Mouse (Mus musculus): ENCODE measurements around the gene Ccdc96. TPM values are rescaled to one million over a fixed set of nuclear protein-coding genes. Genes with fewer than 3 reads are reported as not detected.

Gene Ccdc96
- polyA plus RNA-seq, 1 experiment = not detected

- TF ChIP-seq CTCF (IDR thresholded peaks at IDR 0.05; ENCODE audit: insufficient read depth, low read depth, low read length) (no peak), POLR2A (IDR thresholded peaks at IDR 0.05; ENCODE audit: insufficient read depth, low read depth, low read length) (no peak)
- WGBS = 68% methylated on average over 4 of the region's 4 CpGs
- no peak overlapping the region for H3K27ac ChIP-seq (ENCODE audit: insufficient read depth, low read depth, low read length)
- no peak overlapping the region for H3K4me3 ChIP-seq (ENCODE audit: insufficient read depth, low read depth, low read length)
- H3K4me1 ChIP-seq (ENCODE audit: control insufficient read depth, insufficient read depth, low read length) = peaks cover 29% of the 10 kb centered on the region
Measured at GRCm38 (mm10) chr5:36480398-36480797, 4.0 kb upstream of the Ccdc96 start.

GRCm38 (mm10) chr5:36481114-36481513, 3.3 kb upstream of the Ccdc96 start:
- 66% methylated on average over 1 of the region's 1 CpGs for whole genome bisulfite sequencing
- no peak for TF ChIP-seq CTCF (IDR thresholded peaks at IDR 0.05; ENCODE audit: insufficient read depth, low read depth, low read length)
- no peak for TF ChIP-seq POLR2A (IDR thresholded peaks at IDR 0.05; ENCODE audit: insufficient read depth, low read depth, low read length)
- peaks cover 31% of the 10 kb centered on the region for H3K4me1 ChIP-seq (ENCODE audit: control insufficient read depth, insufficient read depth, low read length)
- H3K27ac ChIP-seq (ENCODE audit: insufficient read depth, low read depth, low read length) = no peak overlapping the region
- no peak overlapping the region for H3K4me3 ChIP-seq (ENCODE audit: insufficient read depth, low read depth, low read length)

GRCm38 (mm10) chr5:36483203-36484101, 936 bp upstream of the Ccdc96 start:
- H3K4me3 ChIP-seq (ENCODE audit: insufficient read depth, low read depth, low read length) = peak overlapping the region; percentile 94
- H3K4me1 ChIP-seq (ENCODE audit: control insufficient read depth, insufficient read depth, low read length) = peaks cover 31% of the 10 kb centered on the region
- H3K27ac ChIP-seq (ENCODE audit: insufficient read depth, low read depth, low read length) = peak overlapping the region; percentile 27
- 5% methylated on average over 58 of the region's 58 CpGs for WGBS
- no peak for TF ChIP-seq CTCF (IDR thresholded peaks at IDR 0.05; ENCODE audit: insufficient read depth, low read depth, low read length)
- no peak; the same call in 1 of the 2 replicates for TF ChIP-seq POLR2A (IDR thresholded peaks at IDR 0.05; ENCODE audit: insufficient read depth, low read depth, low read length)

- Histone ChIP-seq H3K4me1 (ENCODE audit: control insufficient read depth, insufficient read depth, low read length) (peaks cover 24% of the 10 kb centered on the region), H3K4me3 (ENCODE audit: insufficient read depth, low read depth, low read length) (peak overlapping the region; percentile 59; the same call in 1 of the 2 replicates), H3K27ac (ENCODE audit: insufficient read depth, low read depth, low read length) (no peak overlapping the region)
- WGBS = 57% methylated on average over 19 of the region's 19 CpGs
- TF ChIP-seq CTCF (IDR thresholded peaks at IDR 0.05; ENCODE audit: insufficient read depth, low read depth, low read length) = no peak
- TF ChIP-seq POLR2A (IDR thresholded peaks at IDR 0.05; ENCODE audit: insufficient read depth, low read depth, low read length) = no peak
Measured at GRCm38 (mm10) chr5:36485306-36485705, 918 bp downstream of the Ccdc96 start.

GRCm38 (mm10) chr5:36489225-36489624, 4.8 kb downstream of the Ccdc96 start:
- H3K4me3 ChIP-seq (ENCODE audit: insufficient read depth, low read depth, low read length) = no peak overlapping the region
- TF ChIP-seq CTCF (IDR thresholded peaks at IDR 0.05; ENCODE audit: insufficient read depth, low read depth, low read length) (no peak), POLR2A (IDR thresholded peaks at IDR 0.05; ENCODE audit: insufficient read depth, low read depth, low read length) (no peak)
- no peak overlapping the region for H3K27ac ChIP-seq (ENCODE audit: insufficient read depth, low read depth, low read length)
- H3K4me1 ChIP-seq (ENCODE audit: control insufficient read depth, insufficient read depth, low read length) = peaks cover 10% of the 10 kb centered on the region
- WGBS = 42% methylated on average over 2 of the region's 2 CpGs

GRCm38 (mm10) chr5:36493919-36494318, 9.5 kb downstream of the Ccdc96 start:
- H3K4me1 ChIP-seq (ENCODE audit: control insufficient read depth, insufficient read depth, low read length) = no peaks in the 10 kb centered on the region; the same call in 1 of the 2 replicates
- TF ChIP-seq CTCF (IDR thresholded peaks at IDR 0.05; ENCODE audit: insufficient read depth, low read depth, low read length) (no peak), POLR2A (IDR thresholded peaks at IDR 0.05; ENCODE audit: insufficient read depth, low read depth, low read length) (no peak)
- no peak overlapping the region for H3K27ac ChIP-seq (ENCODE audit: insufficient read depth, low read depth, low read length)
- WGBS = 86% methylated on average over 6 of the region's 6 CpGs
- no peak overlapping the region for H3K4me3 ChIP-seq (ENCODE audit: insufficient read depth, low read depth, low read length)

- TF ChIP-seq POLR2A (IDR thresholded peaks at IDR 0.05; ENCODE audit: insufficient read depth, low read depth, low read length) (no peak), CTCF (IDR thresholded peaks at IDR 0.05; ENCODE audit: insufficient read depth, low read depth, low read length) (no peak)
- no peak overlapping the region for H3K4me3 ChIP-seq (ENCODE audit: insufficient read depth, low read depth, low read length)
- H3K27ac ChIP-seq (ENCODE audit: insufficient read depth, low read depth, low read length) = no peak overlapping the region
- H3K4me1 ChIP-seq (ENCODE audit: control insufficient read depth, insufficient read depth, low read length) = no peaks in the 10 kb centered on the region; the same call in 1 of the 2 replicates
- 88% methylated on average over 9 of the region's 9 CpGs for WGBS
Measured at GRCm38 (mm10) chr5:36494709-36495108, 10.3 kb downstream of the Ccdc96 start.

- no peaks in the 10 kb centered on the region for H3K4me1 ChIP-seq (ENCODE audit: control insufficient read depth, insufficient read depth, low read length)
- 89% methylated on average over 7 of the region's 7 CpGs for WGBS
- TF ChIP-seq CTCF (IDR thresholded peaks at IDR 0.05; ENCODE audit: insufficient read depth, low read depth, low read length) = no peak
- no peak for TF ChIP-seq POLR2A (IDR thresholded peaks at IDR 0.05; ENCODE audit: insufficient read depth, low read depth, low read length)
- H3K27ac ChIP-seq (ENCODE audit: insufficient read depth, low read depth, low read length) = no peak overlapping the region
- no peak overlapping the region for H3K4me3 ChIP-seq (ENCODE audit: insufficient read depth, low read depth, low read length)
Measured at GRCm38 (mm10) chr5:36505235-36505634, 20.8 kb downstream of the Ccdc96 start.

GRCm38 (mm10) chr5:36505643-36506042, 21.3 kb downstream of the Ccdc96 start:
- WGBS = 77% methylated on average over 5 of the region's 5 CpGs
- no peaks in the 10 kb centered on the region for H3K4me1 ChIP-seq (ENCODE audit: control insufficient read depth, insufficient read depth, low read length)
- no peak overlapping the region for H3K4me3 ChIP-seq (ENCODE audit: insufficient read depth, low read depth, low read length)
- no peak overlapping the region for H3K27ac ChIP-seq (ENCODE audit: insufficient read depth, low read depth, low read length)
- no peak for TF ChIP-seq POLR2A (IDR thresholded peaks at IDR 0.05; ENCODE audit: insufficient read depth, low read depth, low read length)
- TF ChIP-seq CTCF (IDR thresholded peaks at IDR 0.05; ENCODE audit: insufficient read depth, low read depth, low read length) = no peak

Data from olfactory bulb, adult 2 months (tissue).